Mouse (Mus musculus) myocyte (in vitro differentiated cells): ENCODE measurements around the gene Mafg. TPM values are rescaled to one million over a fixed set of nuclear protein-coding genes. Genes with fewer than 3 reads are reported as not detected.

Source experiments
- H3K27me3 ChIP-seq: one replicate; pipeline ENCODE4 v1.6.1; 2011; ENCODE audit not compliant: control insufficient read depth, insufficient read depth, insufficient read length
- H3K36me3 ChIP-seq: one replicate; pipeline ENCODE4 v1.6.1; 2011; ENCODE audit not compliant: control insufficient read depth, insufficient read depth
- H3K4me2 ChIP-seq: one replicate; pipeline ENCODE4 v1.6.1; 2011; ENCODE audit warnings: low read depth, control low read depth
- H3K4me3 ChIP-seq: one replicate; pipeline ENCODE4 v1.5.1; 2011; ENCODE audit warnings: mild to moderate bottlenecking, control low read depth, moderate library complexity
- H3K79me2 ChIP-seq: one replicate; pipeline ENCODE4 v1.6.1; 2011; ENCODE audit not compliant: control insufficient read depth, insufficient read depth
- H3ac ChIP-seq: one replicate; pipeline ENCODE4 v1.6.1; 2011; ENCODE audit not compliant: control insufficient read depth, insufficient read length
- CEBPB ChIP-seq: IDR thresholded peaks from 2 replicates; pipeline ENCODE4 v1.6.1; 2011; ENCODE audit warnings: mild to moderate bottlenecking, moderate library complexity; ENCODE audit not compliant: poor library complexity, insufficient read depth, severe bottlenecking
- E2F4 ChIP-seq: IDR thresholded peaks from one replicate; pipeline ENCODE4 v1.6.1; 2011; ENCODE audit warnings: mild to moderate bottlenecking, control low read depth, moderate library complexity; ENCODE audit not compliant: insufficient read depth
- MAX ChIP-seq: IDR thresholded peaks from one replicate; pipeline ENCODE4 v1.6.1; 2011; ENCODE audit warnings: low read depth, mild to moderate bottlenecking, control low read depth
- MYOD1 ChIP-seq, 3 experiments: IDR thresholded peaks; one replicate each; pipeline ENCODE4 v1.6.1; 2011; ENCODE audit warnings: control low read depth in 2 of 3, low read depth in 2 of 3, mild to moderate bottlenecking in 2 of 3, moderate library complexity in 1 of 3; ENCODE audit not compliant: insufficient read length in 2 of 3, control insufficient read depth in 1 of 3
- MYOG ChIP-seq, 3 experiments: IDR thresholded peaks; one replicate each; pipeline ENCODE4 v1.6.1; 2011; ENCODE audit warnings: control low read depth in 2 of 3, low read depth in 2 of 3, mild to moderate bottlenecking in 2 of 3; ENCODE audit not compliant: insufficient read length in 2 of 3, control insufficient read depth in 1 of 3, insufficient read depth in 1 of 3
- POLR2A ChIP-seq: IDR thresholded peaks from one replicate; pipeline ENCODE4 v1.6.1; 2011; ENCODE audit warnings: low read depth, mild to moderate bottlenecking, control low read depth, moderate library complexity; ENCODE audit not compliant: insufficient read length
- POLR2AphosphoS2 ChIP-seq: IDR thresholded peaks from one replicate; pipeline ENCODE4 v1.6.1; 2011; ENCODE audit warnings: low read depth, control low read depth; ENCODE audit not compliant: insufficient read length
- REST ChIP-seq: IDR thresholded peaks from one replicate; pipeline ENCODE4 v1.6.1; 2011; ENCODE audit warnings: mild to moderate bottlenecking, control low read depth, moderate library complexity; ENCODE audit not compliant: insufficient read depth, insufficient read length
- SRF ChIP-seq: IDR thresholded peaks from one replicate; pipeline ENCODE4 v1.6.1; 2011; ENCODE audit warnings: low read depth; ENCODE audit not compliant: control insufficient read depth, insufficient read length
- TCF12 ChIP-seq: IDR thresholded peaks from one replicate; pipeline ENCODE4 v1.6.1; 2011; ENCODE audit warnings: mild to moderate bottlenecking, control low read depth; ENCODE audit not compliant: poor library complexity, insufficient read depth, severe bottlenecking
- TCF3 ChIP-seq: IDR thresholded peaks from one replicate; pipeline ENCODE4 v1.6.1; 2011; ENCODE audit warnings: low read depth, control low read depth; ENCODE audit not compliant: insufficient read length
- USF1 ChIP-seq: IDR thresholded peaks from one replicate; pipeline ENCODE4 v1.6.1; 2011; ENCODE audit warnings: low read depth, mild to moderate bottlenecking, control low read depth, moderate library complexity
- polyA plus RNA-seq: library from polyadenylated mRNA; unstranded; fragments of >200 nt; fragmentation: generic; extraction: Trizol; gene quantifications from one replicate; pipeline ENCODE4 v1.2.1, GENCODE M21; 2012; ENCODE audit warnings: missing spikeins

Gene Mafg
- polyA plus RNA-seq, 1 experiment: 43.1 TPM

- Histone ChIP-seq H3K27me3 (no peaks in the 10 kb centered on the region), H3K4me3 (no peak overlapping the region), H3K4me2 (no peak overlapping the region), H3K36me3 (peaks cover 17% of the 10 kb centered on the region), H3K79me2 (peaks cover 76% of the 10 kb centered on the region), H3ac (no peak overlapping the region)
- TF ChIP-seq USF1: no peak
- TF ChIP-seq MYOG (IDR thresholded peaks at IDR 0.05; ENCODE audit: control insufficient read depth in 1 of 3, insufficient read depth in 1 of 3, insufficient read length in 2 of 3, low read depth in 2 of 3): no peak
- no peak for TF ChIP-seq SRF
- no peak for TF ChIP-seq POLR2A
- no peak for TF ChIP-seq MYOD1 (IDR thresholded peaks at IDR 0.05; ENCODE audit: control insufficient read depth in 1 of 3, insufficient read length in 2 of 3, low read depth in 2 of 3)
- no peak for TF ChIP-seq TCF12
- no peak for TF ChIP-seq POLR2AphosphoS2
- TF ChIP-seq TCF3: no peak
- no peak for TF ChIP-seq E2F4
- TF ChIP-seq MAX: no peak
- TF ChIP-seq REST: no peak
- no peak for TF ChIP-seq CEBPB
These were observed 5.7 kb downstream of the Mafg start for GRCm38 (mm10) chr11:120627468-120628300.

- Histone ChIP-seq H3K79me2 (peaks cover 69% of the 10 kb centered on the region), H3K36me3 (peaks cover 17% of the 10 kb centered on the region), H3K4me2 (no peak overlapping the region), H3K27me3 (no peaks in the 10 kb centered on the region), H3ac (no peak overlapping the region), H3K4me3 (no peak overlapping the region)
- TF ChIP-seq REST (no peak), USF1 (no peak), TCF12 (no peak), POLR2AphosphoS2 (no peak), POLR2A (no peak), E2F4 (no peak), TCF3 (no peak), SRF (no peak), MYOD1 (IDR thresholded peaks at IDR 0.05; ENCODE audit: control insufficient read depth in 1 of 3, insufficient read length in 2 of 3, low read depth in 2 of 3) (no peak), MAX (no peak), CEBPB (no peak), MYOG (IDR thresholded peaks at IDR 0.05; ENCODE audit: control insufficient read depth in 1 of 3, insufficient read depth in 1 of 3, insufficient read length in 2 of 3, low read depth in 2 of 3) (no peak)
These were observed 6.5 kb downstream of the Mafg start for GRCm38 (mm10) chr11:120626785-120627467.

GRCm38 (mm10) chr11:120625152-120625775 lies 8.1 kb downstream of the Mafg start, which contains the start of gene Sirt7:
Gene Sirt7 (minus strand): TSS chr11:120625240.
- Histone ChIP-seq H3K27me3 (no peaks in the 10 kb centered on the region), H3K4me3 (peak within 1 kb of the TSS; percentile 41), H3K4me2 (peak within 1 kb of the TSS; percentile 95), H3K79me2 (peaks cover 52% of the 10 kb centered on the region), H3K36me3 (peaks cover 21% of the 10 kb centered on the region), H3ac (peak within 1 kb of the TSS; percentile 29)
- TF ChIP-seq USF1: no peak
- TF ChIP-seq POLR2AphosphoS2: peak; percentile 83

GRCm38 (mm10) chr11:120624680-120625111 lies 8.7 kb downstream of the Mafg start:
- H3K27me3 ChIP-seq: no peaks in the 10 kb centered on the region
- peak overlapping the region; percentile 29 for H3ac ChIP-seq
- peak overlapping the region; percentile 95 for H3K4me2 ChIP-seq
- H3K4me3 ChIP-seq: peak overlapping the region; percentile 41
- H3K36me3 ChIP-seq: peaks cover 27% of the 10 kb centered on the region
- TF ChIP-seq POLR2AphosphoS2: peak; percentile 95
- no peak for TF ChIP-seq CEBPB
- no peak for TF ChIP-seq SRF
- no peak for TF ChIP-seq TCF12
- no peak for TF ChIP-seq TCF3
- TF ChIP-seq POLR2A: peak; percentile 69
- no peak for TF ChIP-seq MAX
- no peak for TF ChIP-seq MYOG (IDR thresholded peaks at IDR 0.05; ENCODE audit: control insufficient read depth in 1 of 3, insufficient read depth in 1 of 3, insufficient read length in 2 of 3, low read depth in 2 of 3)
- no peak for TF ChIP-seq REST
- no peak for TF ChIP-seq MYOD1 (IDR thresholded peaks at IDR 0.05; ENCODE audit: control insufficient read depth in 1 of 3, insufficient read length in 2 of 3, low read depth in 2 of 3)
- no peak for TF ChIP-seq USF1
- no peak for TF ChIP-seq E2F4
- H3K79me2 ChIP-seq: peaks cover 46% of the 10 kb centered on the region
